Mouse (Mus musculus) hindbrain, embryonic 15.5 days (tissue): Measurements from ENCODE around the gene Nubp1. TPM values are rescaled to one million over a fixed set of nuclear protein-coding genes. Genes with fewer than 3 reads are reported as not detected.

ENCODE experiments used
- ATAC-seq: fragments of 200-750 bp; cut with Nextera tagmentation; 2 replicates; pipeline ENCODE4 v1.8.0; 2017; ENCODE audit warnings: low read depth, moderate number of reproducible peaks, moderate TSS enrichment; ENCODE audit not compliant: low FRiP score
- H3K27ac ChIP-seq: fragments of 300-500 bp; sonication (generic); replicated peaks from 2 replicates; pipeline ENCODE4 v1.5.1; 2015; ENCODE audit warnings: mild to moderate bottlenecking, inconsistent platforms
- H3K27me3 ChIP-seq: fragments of 300-500 bp; sonication (generic); 2 replicates; pipeline ENCODE4 v1.6.1; 2015; ENCODE audit warnings: control low read depth, inconsistent platforms
- H3K36me3 ChIP-seq: fragments of 300-500 bp; sonication (generic); 2 replicates; pipeline ENCODE4 v1.6.1; 2015; ENCODE audit warnings: control low read depth, inconsistent platforms
- H3K4me1 ChIP-seq: fragments of 300-500 bp; sonication (generic); replicated peaks from 2 replicates; pipeline ENCODE4 v1.6.1; 2015; ENCODE audit warnings: control low read depth, inconsistent platforms
- H3K4me2 ChIP-seq: fragments of 300-500 bp; sonication (generic); 2 replicates; pipeline ENCODE4 v1.6.1; 2015; ENCODE audit warnings: moderate library complexity, mild to moderate bottlenecking, inconsistent platforms
- H3K4me3 ChIP-seq: fragments of 300-500 bp; sonication (generic); 2 replicates; pipeline ENCODE4 v1.5.1; 2015; ENCODE audit warnings: mild to moderate bottlenecking, inconsistent platforms
- H3K9ac ChIP-seq: fragments of 300-500 bp; sonication (generic); 2 replicates; pipeline ENCODE4 v1.6.1; 2015; ENCODE audit warnings: inconsistent platforms
- H3K9me3 ChIP-seq: fragments of 300-500 bp; sonication (generic); 2 replicates; pipeline ENCODE4 v1.6.1; 2016; ENCODE audit warnings: control low read depth, inconsistent platforms
- WGBS: fragments of 180-500 bp; shearing (Covaris S2); methylation state at CpG from one replicate; pipeline ENCODE4 v1.1.7; 2015; 5-methylcytosine and 5-hydroxymethylcytosine counted together
- polyA plus RNA-seq: library from polyadenylated mRNA; unstranded; fragments of >200 nt; fragmentation: Nextera tagmentation; extraction: Ambion mirVana; gene quantifications from 2 replicates; pipeline ENCODE4 v1.2.1, GENCODE M21; 2015

Nubp1 gene
- polyA plus RNA-seq, result 45.5 and 48.2 TPM in 2 replicates

DNA sequence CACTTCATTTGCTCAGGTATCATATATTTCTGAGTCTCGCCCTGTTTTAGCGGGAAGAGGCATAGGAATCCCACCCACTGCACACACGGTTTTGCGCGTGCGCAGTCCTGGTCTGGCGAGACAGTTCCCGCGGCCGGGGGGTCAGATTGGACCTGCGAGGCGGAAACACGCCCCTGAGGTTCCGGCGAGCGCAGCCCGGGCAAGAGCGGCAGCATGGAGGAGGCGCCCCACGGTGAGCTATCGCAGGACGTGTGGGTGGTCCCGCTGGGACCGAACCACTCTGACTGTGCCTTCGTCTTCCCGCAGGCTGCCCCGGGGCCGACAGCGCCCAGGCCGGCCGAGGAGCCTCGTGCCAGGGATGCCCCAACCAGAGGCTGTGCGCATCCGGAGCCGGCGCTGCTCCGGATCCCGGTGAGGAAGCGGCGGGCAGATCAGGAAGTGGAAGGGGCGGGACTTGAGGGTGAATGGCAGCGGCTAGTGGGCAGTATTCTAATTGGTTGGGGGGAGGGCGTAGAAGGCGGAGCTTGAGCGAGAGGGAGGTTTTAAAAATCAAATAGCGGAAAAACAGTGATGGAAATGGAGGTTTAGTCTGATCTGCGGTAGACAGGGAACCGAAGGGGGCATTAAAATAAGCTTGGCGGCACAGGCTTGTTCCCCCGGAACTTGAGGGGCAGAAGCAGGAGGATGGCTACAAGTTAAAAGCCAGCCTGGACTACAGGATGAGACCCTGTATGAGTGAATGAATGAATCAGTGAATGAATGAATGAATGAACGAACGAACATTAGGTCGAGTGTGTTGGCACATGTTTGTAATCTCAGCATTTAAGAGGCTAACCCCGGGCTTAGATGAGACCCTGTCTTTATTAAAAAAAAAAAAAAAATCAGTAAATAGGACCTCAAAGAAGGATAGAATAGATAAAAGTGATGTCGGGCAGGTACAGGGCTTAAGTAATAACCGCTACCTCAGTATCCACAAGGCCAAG lies at the start of gene Nubp1:
Nubp1 (plus strand) TSS at position 185 of the 983 bp plus-strand sequence.
- ATAC-seq, result peak; percentile 98
- 3% methylated on average over 55 of the region's 56 CpGs for WGBS
- Histone ChIP-seq H3K27ac (peak within 1 kb of the TSS; percentile 98), H3K36me3 (peaks cover 23% of the 10 kb centered on the region), H3K4me2 (peak within 1 kb of the TSS; percentile 86), H3K27me3 (no peaks in the 10 kb centered on the region), H3K9ac (peak within 1 kb of the TSS; percentile 85), H3K4me3 (peak within 1 kb of the TSS; percentile 95), H3K9me3 (no peaks in the 10 kb centered on the region), H3K4me1 (peaks cover 15% of the 10 kb centered on the region)

DNA sequence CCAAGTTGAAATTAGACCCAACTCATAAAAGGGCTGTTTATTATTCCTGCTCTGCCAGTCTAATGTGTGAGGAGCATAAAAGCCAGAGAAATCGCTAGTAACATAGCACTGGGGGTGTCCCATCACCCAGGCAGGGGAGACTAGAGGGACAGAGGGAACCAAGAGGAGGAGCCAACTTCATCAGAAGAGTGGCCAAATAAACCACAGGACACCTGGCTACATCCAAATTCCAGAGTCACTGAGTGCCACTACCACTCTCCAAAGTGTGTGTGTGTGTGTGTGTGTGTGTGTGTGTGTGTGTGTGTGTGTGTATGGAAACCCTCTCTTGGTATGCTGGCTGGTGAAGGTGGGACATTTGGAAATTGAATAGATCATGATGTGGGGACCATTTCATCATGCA lies 48.7 kb upstream of the Nubp1 start:
- ATAC-seq, result no peak
- no peaks in the 10 kb centered on the region for H3K9me3 ChIP-seq
- H3K4me3 ChIP-seq, result no peak overlapping the region
- no peaks in the 10 kb centered on the region for H3K27me3 ChIP-seq
- H3K4me1 ChIP-seq, result peaks cover 4% of the 10 kb centered on the region; the same call in 1 of the 2 replicates
- no peak overlapping the region for H3K27ac ChIP-seq
- H3K9ac ChIP-seq, result no peak overlapping the region
- no peaks in the 10 kb centered on the region for H3K36me3 ChIP-seq
- no peak overlapping the region for H3K4me2 ChIP-seq
- WGBS, result 71% methylated on average over 1 of the region's 1 CpGs

DNA sequence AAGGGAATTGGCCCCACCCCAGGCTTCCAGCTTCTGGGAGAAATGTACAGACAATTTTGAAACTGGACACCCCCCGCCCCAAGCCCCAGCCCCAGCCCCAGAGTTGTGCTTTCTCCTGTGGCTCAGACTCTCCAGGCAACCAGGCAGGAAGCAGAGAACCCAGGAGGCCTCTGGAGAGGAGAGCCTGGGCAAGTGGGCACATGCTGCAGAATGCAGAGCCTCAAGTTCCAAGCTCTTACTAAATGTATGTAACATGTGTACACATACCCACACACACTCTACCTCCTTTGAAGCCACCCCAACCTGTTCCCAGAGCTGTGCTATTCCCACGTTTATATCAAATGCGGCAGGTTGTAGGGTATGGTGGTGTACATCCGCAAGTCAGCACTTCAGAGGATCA lies 46.0 kb upstream of the Nubp1 start:
- ATAC-seq, result no peak
- H3K36me3 ChIP-seq, result no peaks in the 10 kb centered on the region
- H3K27ac ChIP-seq, result peak overlapping the region; percentile 45
- 83% methylated on average over 4 of the region's 4 CpGs for WGBS
- H3K9ac ChIP-seq, result no peak overlapping the region
- no peak overlapping the region for H3K4me2 ChIP-seq
- no peaks in the 10 kb centered on the region for H3K9me3 ChIP-seq
- no peak overlapping the region for H3K4me3 ChIP-seq
- H3K4me1 ChIP-seq, result no peaks in the 10 kb centered on the region
- H3K27me3 ChIP-seq, result no peaks in the 10 kb centered on the region

DNA sequence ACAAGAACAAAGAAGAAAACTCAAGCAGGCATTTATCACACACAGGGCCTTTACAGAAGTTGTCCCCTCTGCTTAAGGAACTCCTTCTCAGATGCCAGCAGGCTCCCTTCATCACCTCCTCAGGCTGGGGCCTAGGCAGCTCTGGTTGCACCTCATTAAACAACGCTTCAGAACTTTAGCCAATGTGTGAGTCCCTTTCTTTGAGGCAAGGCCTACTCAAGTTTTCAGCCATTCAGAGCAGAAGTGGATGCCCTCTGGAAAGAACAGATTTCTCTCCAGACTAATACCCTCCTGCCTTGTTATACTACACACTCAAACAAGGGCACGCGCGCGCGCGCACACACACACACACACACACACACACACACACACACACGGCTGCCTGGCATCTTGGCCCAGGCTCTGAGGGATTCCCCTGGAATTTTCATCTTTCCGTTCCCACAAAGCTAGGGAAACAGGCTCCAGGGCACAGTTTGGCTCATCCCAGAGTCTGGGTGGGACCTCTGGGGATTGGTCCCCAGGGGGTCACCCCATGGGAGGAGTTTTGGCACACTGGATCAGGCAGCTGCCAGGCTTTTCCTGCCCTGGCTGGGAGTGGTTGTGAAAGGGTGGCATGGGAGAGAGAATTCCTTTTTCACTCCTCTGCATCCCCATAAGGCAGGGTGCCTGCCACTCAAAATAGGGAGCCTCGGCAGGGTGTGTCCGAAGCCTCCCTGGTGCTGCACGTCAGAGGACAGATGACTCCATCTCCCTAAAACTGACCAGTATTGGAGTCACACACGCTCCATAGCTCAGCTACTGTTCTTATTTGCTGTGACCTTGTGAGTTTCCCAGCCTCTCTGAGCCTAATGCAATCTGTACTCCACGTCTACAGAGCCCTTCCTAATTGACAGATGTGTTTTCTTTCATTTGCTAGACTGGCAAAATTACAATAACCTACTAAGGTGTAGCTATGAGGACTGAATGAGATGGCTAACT lies 45.2 kb upstream of the Nubp1 start:
- H3K4me3 ChIP-seq, result no peak overlapping the region
- no peak overlapping the region for H3K9ac ChIP-seq
- WGBS, result 68% methylated on average over 14 of the region's 14 CpGs
- H3K36me3 ChIP-seq, result no peaks in the 10 kb centered on the region
- no peaks in the 10 kb centered on the region for H3K9me3 ChIP-seq
- peak; percentile 62 for ATAC-seq
- H3K27ac ChIP-seq, result peak overlapping the region; percentile 45
- no peaks in the 10 kb centered on the region for H3K27me3 ChIP-seq
- no peak overlapping the region for H3K4me2 ChIP-seq
- H3K4me1 ChIP-seq, result no peaks in the 10 kb centered on the region

DNA sequence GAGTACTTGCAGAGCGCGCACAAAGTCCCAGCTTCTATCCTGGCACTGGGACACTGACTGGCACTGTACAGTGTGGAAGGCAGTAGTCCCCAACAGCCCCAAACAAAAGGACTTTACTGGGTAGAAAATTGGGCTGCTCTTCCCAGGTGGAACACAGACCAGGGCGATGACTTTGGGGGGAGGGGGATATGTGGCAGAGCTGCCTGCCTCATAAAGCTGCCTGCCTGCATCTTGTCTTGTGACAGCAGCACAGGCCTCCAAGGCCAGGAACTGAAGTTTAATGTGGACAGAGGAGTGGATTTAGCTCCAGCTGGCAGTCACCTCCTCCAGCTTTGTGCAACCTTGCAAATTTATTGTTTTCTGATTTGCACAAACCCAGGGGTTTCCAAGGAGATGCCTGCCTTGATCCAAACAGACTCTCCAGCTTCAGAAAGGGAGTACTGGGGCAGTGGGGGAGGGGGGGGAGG lies 42.2 kb upstream of the Nubp1 start:
- Histone ChIP-seq H3K4me3 (no peak overlapping the region), H3K9me3 (no peaks in the 10 kb centered on the region), H3K4me1 (peaks cover 4% of the 10 kb centered on the region), H3K9ac (no peak overlapping the region), H3K4me2 (no peak overlapping the region), H3K27ac (peak overlapping the region; percentile 50), H3K36me3 (no peaks in the 10 kb centered on the region), H3K27me3 (no peaks in the 10 kb centered on the region)
- 49% methylated on average over 3 of the region's 3 CpGs for WGBS
- ATAC-seq, result peak; percentile 83

DNA sequence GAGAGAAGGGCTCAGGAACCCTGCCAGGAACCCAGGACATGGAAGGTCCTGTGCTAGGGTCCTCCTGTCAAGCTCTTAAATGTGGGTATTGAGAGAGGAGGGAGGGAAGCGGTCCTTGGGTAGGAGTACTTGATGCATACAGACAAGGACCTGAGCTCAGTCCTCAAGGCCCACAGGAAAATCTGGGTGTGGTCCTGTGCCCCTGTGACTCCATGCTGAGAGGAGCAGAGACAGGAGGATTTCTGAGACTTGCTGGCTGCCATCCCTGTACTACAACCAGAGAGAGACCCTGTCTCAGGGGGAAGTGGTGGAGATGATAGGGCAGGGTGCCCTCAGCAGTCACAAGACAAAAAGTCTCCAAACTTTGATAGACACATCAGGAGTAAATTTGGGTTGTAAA lies 41.8 kb upstream of the Nubp1 start:
- ATAC-seq, result no peak

DNA sequence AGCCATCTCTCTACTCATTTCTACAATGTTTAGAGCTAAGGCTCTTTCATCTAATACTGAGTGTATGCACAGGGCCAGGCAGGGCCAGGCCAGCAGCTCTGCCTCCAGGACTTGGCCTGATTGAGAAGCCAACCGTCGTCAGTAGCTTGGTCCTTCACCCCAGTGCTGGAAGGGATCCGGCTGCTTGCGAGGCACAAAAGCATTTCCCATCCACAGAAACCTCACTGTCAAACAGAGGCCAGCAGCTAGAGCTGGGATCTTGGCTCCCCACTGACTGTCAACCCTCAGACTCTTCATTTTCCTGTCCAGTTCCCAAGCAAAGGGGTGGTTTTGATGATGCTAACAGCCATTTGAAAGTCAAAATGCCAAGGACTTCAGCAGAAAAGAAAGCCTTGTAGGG lies 39.4 kb upstream of the Nubp1 start:
- Histone ChIP-seq H3K27ac (no peak overlapping the region), H3K9ac (no peak overlapping the region), H3K36me3 (no peaks in the 10 kb centered on the region), H3K9me3 (no peaks in the 10 kb centered on the region), H3K4me2 (no peak overlapping the region), H3K4me1 (peaks cover 6% of the 10 kb centered on the region), H3K27me3 (no peaks in the 10 kb centered on the region), H3K4me3 (no peak overlapping the region)
- 71% methylated on average over 4 of the region's 4 CpGs for WGBS
- no peak for ATAC-seq

More for the DNA sequence above, 41.8 kb upstream of the Nubp1 start:
- WGBS, result 63% methylated on average over 1 of the region's 1 CpGs
- no peak overlapping the region for H3K4me3 ChIP-seq
- H3K4me1 ChIP-seq, result peaks cover 6% of the 10 kb centered on the region
- no peaks in the 10 kb centered on the region for H3K9me3 ChIP-seq
- peak overlapping the region; percentile 36; the same call in 1 of the 2 replicates for H3K27ac ChIP-seq
- H3K4me2 ChIP-seq, result no peak overlapping the region
- H3K27me3 ChIP-seq, result no peaks in the 10 kb centered on the region
- no peaks in the 10 kb centered on the region for H3K36me3 ChIP-seq
- H3K9ac ChIP-seq, result no peak overlapping the region

DNA sequence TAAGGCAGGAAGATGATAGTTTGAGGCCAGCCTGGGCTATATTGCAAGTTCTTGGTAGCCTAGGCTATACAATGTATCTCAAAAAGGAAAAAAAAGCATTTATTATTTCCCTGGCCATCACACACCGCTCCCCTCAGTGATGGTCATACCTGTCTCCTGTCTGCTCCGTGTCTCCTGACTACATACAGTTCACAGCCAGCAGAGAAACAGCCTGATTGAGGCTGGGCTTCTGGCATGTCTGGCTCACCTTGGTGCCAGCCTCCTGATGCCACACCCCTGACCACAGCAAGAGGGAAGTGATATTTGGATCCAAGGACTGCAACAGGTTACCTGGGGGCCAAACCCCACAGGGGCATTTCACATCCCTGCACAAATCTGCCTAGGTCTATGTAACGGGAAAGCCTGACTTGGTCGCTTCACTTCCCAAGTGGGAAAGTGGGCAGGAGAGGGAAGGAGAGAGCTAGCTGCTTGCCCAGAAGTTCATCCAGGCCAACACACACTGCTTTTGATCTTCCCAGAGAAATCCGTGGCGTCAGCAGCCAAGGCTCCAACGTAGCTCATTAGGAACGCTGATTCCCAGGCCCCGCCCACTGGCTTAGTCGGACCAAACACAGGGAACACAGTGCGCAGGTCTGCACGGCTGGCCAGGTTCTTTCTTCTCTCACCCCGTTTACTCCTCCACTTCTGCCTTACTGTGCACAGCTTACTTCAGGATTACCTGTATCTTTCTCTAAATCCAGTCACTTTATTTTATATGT lies 37.3 kb upstream of the Nubp1 start:
- Histone ChIP-seq H3K4me2 (peak overlapping the region; percentile 50), H3K4me1 (peaks cover 6% of the 10 kb centered on the region), H3K36me3 (no peaks in the 10 kb centered on the region), H3K9ac (0 out of 2 replicates have a peak overlapping the region, but pooled peaks have one; percentile 4), H3K27me3 (no peaks in the 10 kb centered on the region), H3K9me3 (no peaks in the 10 kb centered on the region), H3K27ac (no peak overlapping the region), H3K4me3 (peak overlapping the region; percentile 11)
- 21% methylated on average over 13 of the region's 13 CpGs for WGBS
- peak; percentile 82 for ATAC-seq

DNA sequence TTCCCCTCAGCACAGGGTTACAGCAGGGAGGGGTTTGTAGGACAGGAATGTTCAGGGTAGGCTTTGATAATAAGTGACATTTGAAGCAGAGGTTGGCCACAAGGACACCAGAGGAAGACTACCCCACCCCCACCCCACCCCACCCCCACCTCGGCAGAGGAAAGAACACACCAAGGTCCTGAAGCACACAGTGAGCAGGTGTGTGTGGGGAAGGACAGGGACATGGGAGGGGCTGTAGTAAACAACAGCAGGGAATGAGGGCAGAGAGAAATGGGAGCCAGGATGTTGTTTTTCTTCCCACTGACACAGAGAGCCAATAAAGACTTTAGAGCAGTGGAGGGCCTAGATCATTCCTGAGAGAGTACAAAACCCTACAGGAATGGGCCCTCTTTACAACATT lies 34.5 kb upstream of the Nubp1 start:
- H3K9me3 ChIP-seq, result no peaks in the 10 kb centered on the region
- 65% methylated on average over 1 of the region's 1 CpGs for WGBS
- no peak overlapping the region for H3K27ac ChIP-seq
- H3K27me3 ChIP-seq, result no peaks in the 10 kb centered on the region
- no peak overlapping the region for H3K4me3 ChIP-seq
- H3K9ac ChIP-seq, result no peak overlapping the region
- peaks cover 6% of the 10 kb centered on the region for H3K4me1 ChIP-seq
- ATAC-seq, result no peak
- H3K4me2 ChIP-seq, result no peak overlapping the region
- no peaks in the 10 kb centered on the region for H3K36me3 ChIP-seq

DNA sequence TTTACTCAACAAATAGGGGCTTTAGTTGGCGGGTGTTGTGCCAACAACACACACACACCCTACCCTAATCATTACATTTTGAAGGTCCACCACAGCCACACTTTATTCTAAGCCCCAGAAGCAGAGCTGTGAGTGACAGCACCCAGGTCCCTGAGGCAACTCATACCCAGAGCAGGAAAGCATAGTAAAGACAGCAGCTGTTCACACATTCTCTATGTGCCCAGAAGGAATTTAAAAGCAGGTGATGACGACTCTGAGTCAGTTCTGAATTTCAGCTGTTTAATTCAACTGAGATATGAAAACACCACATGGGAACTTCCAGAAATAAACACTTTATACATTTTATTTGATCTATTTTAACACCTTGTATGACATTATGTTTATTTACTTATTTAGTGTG lies 32.2 kb upstream of the Nubp1 start:
- Histone ChIP-seq H3K4me1 (peaks cover 2% of the 10 kb centered on the region), H3K27ac (no peak overlapping the region), H3K9ac (no peak overlapping the region), H3K36me3 (no peaks in the 10 kb centered on the region), H3K9me3 (no peaks in the 10 kb centered on the region), H3K4me2 (no peak overlapping the region), H3K4me3 (no peak overlapping the region), H3K27me3 (no peaks in the 10 kb centered on the region)
- ATAC-seq, result no peak
- WGBS, result 65% methylated on average over 2 of the region's 2 CpGs

DNA sequence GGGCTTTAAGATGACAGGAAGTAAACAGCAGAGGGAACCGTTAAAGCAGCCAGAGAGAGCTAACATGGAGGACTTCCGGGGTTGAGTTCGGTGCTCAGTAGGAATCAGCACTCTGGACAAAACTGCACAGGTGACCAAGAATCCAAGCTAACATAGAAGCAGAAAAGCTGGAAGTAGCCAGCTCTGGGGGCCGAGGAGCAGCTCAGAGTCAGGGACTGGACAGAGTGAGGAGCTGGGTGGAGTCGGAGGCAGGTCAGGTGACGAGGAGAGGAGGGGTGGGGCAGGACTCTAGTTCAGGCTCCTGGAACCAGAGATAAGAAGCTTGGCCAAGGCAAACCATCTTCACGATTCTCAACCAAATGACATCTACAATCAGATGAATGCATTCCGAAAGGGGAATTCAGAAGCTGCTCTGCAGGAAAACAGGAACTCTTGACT lies 27.7 kb upstream of the Nubp1 start:
- no peak for ATAC-seq
- H3K27me3 ChIP-seq, result no peaks in the 10 kb centered on the region
- H3K9ac ChIP-seq, result no peak overlapping the region
- no peaks in the 10 kb centered on the region for H3K36me3 ChIP-seq
- H3K27ac ChIP-seq, result no peak overlapping the region
- H3K9me3 ChIP-seq, result no peaks in the 10 kb centered on the region
- H3K4me3 ChIP-seq, result no peak overlapping the region
- peak overlapping the region; percentile 25; the same call in 1 of the 2 replicates for H3K4me2 ChIP-seq
- H3K4me1 ChIP-seq, result no peaks in the 10 kb centered on the region
- 30% methylated on average over 8 of the region's 8 CpGs for WGBS
